Mouse (Mus musculus) lung, postnatal 0 days (tissue): ENCODE measurements at regions not wholly inside any gene's neighbourhood (a gene's known extent, or its start where the extent isn't known, plus 50 kb on each side); places are given as distances from the start of the nearest gene placed in this dataset.

ENCODE experiments used
- CTCF ChIP-seq: IDR thresholded peaks from 2 replicates; pipeline ENCODE4 v1.5.1; 2016; ENCODE audit warnings: antibody characterized with exemption, mild to moderate bottlenecking
- EP300 ChIP-seq: IDR thresholded peaks from 2 replicates; pipeline ENCODE4 v1.6.1; 2016; ENCODE audit warnings: antibody characterized with exemption, mild to moderate bottlenecking, control low read depth

DNA sequence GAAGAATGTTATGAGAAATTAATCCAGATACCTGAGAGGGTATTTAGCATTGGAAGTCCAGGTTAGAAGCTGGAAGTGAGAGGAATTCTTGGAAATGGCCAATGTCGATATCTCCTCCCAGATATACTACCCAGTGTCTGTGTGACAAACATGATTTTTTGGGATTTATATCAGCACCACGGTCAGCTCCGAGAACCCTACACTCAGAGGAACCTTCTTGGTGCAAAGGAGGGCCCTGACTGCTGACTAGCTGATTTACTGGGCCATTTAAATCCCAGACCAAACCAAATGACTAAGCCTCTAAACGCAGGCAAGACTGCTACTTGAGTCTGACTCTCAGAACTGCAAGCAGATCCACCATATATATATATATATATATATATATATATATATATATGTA is 154.2 kb downstream of the Dmrta2 start:
- TF ChIP-seq EP300: no peak
- no peak for TF ChIP-seq CTCF
